Mouse (Mus musculus): ENCODE measurements around the gene Tox4. TPM values are rescaled to one million over a fixed set of nuclear protein-coding genes. Genes with fewer than 3 reads are reported as not detected.
A peak's percentile ranks its signal among the peaks of the same experiment; 100 is the strongest.

Gene Tox4
- 47.3 and 56.0 TPM in 2 replicates for polyA plus RNA-seq (2014; fragmentation: Nextera tagmentation; extraction: Ambion mirVana)

DNA sequence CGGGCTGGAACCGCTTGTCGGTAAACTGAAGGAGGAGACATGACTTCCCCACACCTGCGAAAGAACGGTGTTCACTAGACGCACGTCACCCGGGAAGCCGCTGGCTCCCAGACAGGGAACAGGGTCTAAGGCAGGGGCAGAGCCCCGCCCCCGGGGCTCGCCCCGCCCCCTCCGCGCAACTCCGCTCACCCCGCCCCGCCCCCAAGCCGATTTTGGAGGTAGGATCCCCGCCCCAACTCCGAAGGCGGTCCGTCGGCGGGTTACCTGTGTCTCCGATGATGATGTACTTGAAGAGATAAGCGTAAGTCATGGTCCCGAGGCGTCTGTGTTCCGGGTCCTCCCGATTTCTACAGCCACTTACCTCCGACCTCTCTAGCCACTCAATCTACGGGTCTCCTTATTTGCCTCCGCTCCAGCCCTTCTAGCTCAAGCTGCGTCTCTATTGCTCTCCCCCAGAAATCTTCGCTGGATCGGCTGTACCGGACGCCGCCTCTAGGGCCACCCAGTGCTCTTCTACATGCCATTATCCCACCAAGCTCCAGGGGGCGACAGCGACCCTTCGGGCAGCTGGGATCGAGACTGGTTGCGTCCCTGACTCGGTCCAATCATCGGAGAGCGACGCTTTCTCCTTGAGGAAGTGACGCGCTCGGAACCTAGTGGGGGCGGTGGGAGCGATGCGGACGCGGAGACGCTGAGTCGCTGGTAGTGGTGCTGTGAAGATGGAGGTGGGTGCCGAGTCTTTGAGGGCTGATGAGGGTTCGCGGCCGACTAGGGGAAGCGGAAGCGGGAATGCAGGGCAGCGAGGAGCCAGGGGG, at the start of gene Tox4, which contains the start of gene Rab2b:
Gene Tox4 (plus strand): TSS at position 215 of the 815 bp plus-strand sequence.
Gene Rab2b (minus strand): TSS at position 614 of the 815 bp plus-strand sequence.
- WGBS = under 1% methylated on average over 58 of the region's 66 CpGs
- Histone ChIP-seq H3K27me3 (ENCODE audit: control insufficient read depth, insufficient read depth, low read length) (no peaks in the 10 kb centered on the region), H3K4me1 (ENCODE audit: control insufficient read depth, insufficient read depth, low read length) (0 out of 2 replicates have a peak, but pooled peaks cover 6% of the 10 kb centered on the region), H3K9me3 (ENCODE audit: control insufficient read depth, low read depth, low read length) (no peaks in the 10 kb centered on the region), H3K9ac (replicated peaks; ENCODE audit: low read depth, low read length) (peak within 1 kb of the TSS; percentile 77), H3K4me2 (replicated peaks; ENCODE audit: low read depth, low read length) (peak within 1 kb of the TSS; percentile 58), H3K36me3 (ENCODE audit: control insufficient read depth, insufficient read depth, low read length) (peaks cover 9% of the 10 kb centered on the region; the same call in 1 of the 2 replicates), H3K27ac (ENCODE audit: low read length) (peak within 1 kb of the TSS; percentile 61), H3K4me3 (ENCODE audit: low read depth, low read length) (peak within 1 kb of the TSS; percentile 75)
- peak; percentile 97 for ATAC-seq (ENCODE audit: insufficient number of reproducible peaks, insufficient read depth, low FRiP score, low read depth)

DNA sequence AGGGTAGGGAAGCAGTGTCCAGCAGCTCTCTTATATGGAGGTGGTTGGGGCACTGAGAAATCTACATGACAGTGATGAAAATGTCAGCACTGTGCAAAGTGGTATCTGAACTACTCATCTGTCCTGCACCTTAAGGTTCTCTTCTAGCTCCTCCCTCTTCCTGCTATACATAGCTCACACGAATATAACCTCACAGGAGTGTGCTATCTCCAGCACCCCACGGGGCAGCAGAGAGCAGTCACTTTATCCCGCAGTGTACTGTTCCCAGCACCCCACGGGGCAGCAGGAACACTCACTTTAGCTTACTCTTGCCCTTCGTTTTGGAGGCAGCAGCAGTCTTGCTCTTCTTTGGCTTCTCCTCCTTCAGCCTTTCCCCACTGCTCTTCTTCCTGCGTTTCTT, 46.7 kb upstream of the Tox4 start:
- 89% methylated on average over 6 of the region's 6 CpGs for WGBS
- Histone ChIP-seq H3K27me3 (ENCODE audit: control insufficient read depth, insufficient read depth, low read length) (no peaks in the 10 kb centered on the region), H3K4me1 (ENCODE audit: control insufficient read depth, insufficient read depth, low read length) (no peaks in the 10 kb centered on the region), H3K4me3 (ENCODE audit: low read depth, low read length) (no peak overlapping the region), H3K36me3 (ENCODE audit: control insufficient read depth, insufficient read depth, low read length) (peaks cover 88% of the 10 kb centered on the region), H3K4me2 (replicated peaks; ENCODE audit: low read depth, low read length) (no peak overlapping the region), H3K9me3 (ENCODE audit: control insufficient read depth, low read depth, low read length) (no peaks in the 10 kb centered on the region), H3K9ac (replicated peaks; ENCODE audit: low read depth, low read length) (no peak overlapping the region), H3K27ac (ENCODE audit: low read length) (no peak overlapping the region)
- no peak for ATAC-seq (ENCODE audit: insufficient number of reproducible peaks, insufficient read depth, low FRiP score, low read depth)

DNA sequence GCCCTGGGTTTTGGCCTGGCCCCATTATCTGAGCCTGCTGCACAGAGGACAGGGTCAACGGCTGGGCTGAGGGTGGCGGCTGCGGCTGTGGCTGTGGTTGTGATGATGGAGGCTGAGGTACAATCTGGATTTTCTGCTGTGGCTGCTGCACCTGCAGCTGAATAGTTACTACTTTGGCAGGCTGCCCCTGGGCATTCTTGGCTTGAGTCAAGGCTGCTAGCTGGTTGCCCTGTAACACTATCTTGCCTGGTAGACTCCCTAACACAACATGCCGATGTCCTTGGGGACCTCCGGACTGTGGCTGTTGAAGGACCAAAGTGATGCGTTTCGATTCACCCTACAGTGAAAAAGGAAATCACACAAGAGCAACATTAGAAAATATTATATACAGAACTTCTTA, 43.8 kb upstream of the Tox4 start:
- no peak overlapping the region for H3K9ac ChIP-seq (replicated peaks; ENCODE audit: low read depth, low read length)

DNA sequence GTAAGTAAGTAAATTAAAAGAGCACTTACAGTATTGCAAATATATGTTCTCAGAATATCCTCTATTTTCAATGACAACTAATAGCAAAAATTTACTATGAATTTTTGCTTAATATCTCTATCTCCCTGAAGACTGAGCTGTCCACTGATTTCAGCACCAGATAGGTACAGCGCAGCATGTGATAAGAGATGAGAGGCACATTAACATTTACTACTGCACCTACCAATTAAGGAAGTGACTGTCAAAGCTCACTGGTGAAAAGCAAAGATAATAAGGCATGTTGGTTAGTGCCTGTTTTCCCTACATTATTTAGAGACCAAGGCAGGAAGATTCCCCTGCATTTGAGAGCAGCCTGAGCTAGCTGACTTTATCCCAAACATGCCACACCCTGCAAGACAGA, 42.7 kb upstream of the Tox4 start:
- H3K9me3 ChIP-seq (ENCODE audit: control insufficient read depth, low read depth, low read length) = no peaks in the 10 kb centered on the region
- H3K27me3 ChIP-seq (ENCODE audit: control insufficient read depth, insufficient read depth, low read length) = no peaks in the 10 kb centered on the region
- no peak overlapping the region for H3K4me3 ChIP-seq (ENCODE audit: low read depth, low read length)
- no peak overlapping the region for H3K27ac ChIP-seq (ENCODE audit: low read length)
- no peak overlapping the region for H3K9ac ChIP-seq (replicated peaks; ENCODE audit: low read depth, low read length)
- ATAC-seq (ENCODE audit: insufficient number of reproducible peaks, insufficient read depth, low FRiP score, low read depth) = no peak
- WGBS = 91% methylated on average over 1 of the region's 1 CpGs
- H3K4me1 ChIP-seq (ENCODE audit: control insufficient read depth, insufficient read depth, low read length) = no peaks in the 10 kb centered on the region
- H3K4me2 ChIP-seq (replicated peaks; ENCODE audit: low read depth, low read length) = no peak overlapping the region
- peaks cover 58% of the 10 kb centered on the region for H3K36me3 ChIP-seq (ENCODE audit: control insufficient read depth, insufficient read depth, low read length)

More for the DNA sequence above, 43.8 kb upstream of the Tox4 start:
- no peak overlapping the region for H3K27ac ChIP-seq (ENCODE audit: low read length)
- no peaks in the 10 kb centered on the region for H3K27me3 ChIP-seq (ENCODE audit: control insufficient read depth, insufficient read depth, low read length)
- H3K4me3 ChIP-seq (ENCODE audit: low read depth, low read length) = no peak overlapping the region
- H3K9me3 ChIP-seq (ENCODE audit: control insufficient read depth, low read depth, low read length) = no peaks in the 10 kb centered on the region
- WGBS = 99% methylated on average over 7 of the region's 7 CpGs
- no peak for ATAC-seq (ENCODE audit: insufficient number of reproducible peaks, insufficient read depth, low FRiP score, low read depth)
- H3K4me2 ChIP-seq (replicated peaks; ENCODE audit: low read depth, low read length) = no peak overlapping the region
- no peaks in the 10 kb centered on the region for H3K4me1 ChIP-seq (ENCODE audit: control insufficient read depth, insufficient read depth, low read length)
- peaks cover 69% of the 10 kb centered on the region for H3K36me3 ChIP-seq (ENCODE audit: control insufficient read depth, insufficient read depth, low read length)

DNA sequence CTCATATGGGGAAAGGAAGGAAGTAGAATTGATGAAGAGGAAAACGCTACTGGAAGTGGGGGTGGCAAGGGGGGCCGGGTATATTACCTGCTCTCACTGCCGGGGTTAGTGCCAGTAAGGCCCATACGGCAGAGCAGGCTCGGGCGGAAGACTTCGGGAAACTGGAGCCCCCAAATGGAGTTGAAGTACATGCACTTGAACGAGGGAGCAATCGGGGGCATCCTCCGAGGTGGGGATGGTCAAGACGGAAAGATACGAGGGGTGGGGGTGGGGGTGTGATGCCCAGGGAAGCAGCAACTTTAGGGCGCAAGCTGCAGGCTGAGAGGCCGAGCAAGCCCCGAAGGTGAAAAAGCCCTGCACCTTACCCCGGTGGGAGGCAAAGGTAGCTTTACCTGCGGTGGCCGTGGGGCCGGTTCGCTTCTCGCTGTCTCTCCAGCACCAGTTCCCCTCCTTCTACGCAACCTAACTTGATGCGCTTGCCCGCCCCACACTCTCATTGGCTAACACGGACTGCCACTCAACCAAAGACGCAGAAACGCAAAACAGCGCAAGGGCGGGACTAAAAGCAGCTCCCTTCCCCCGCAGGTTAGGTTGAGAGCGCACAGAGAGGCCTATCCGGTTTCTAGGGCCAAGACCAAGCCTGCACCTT, 34.8 kb upstream of the Tox4 start:
- peaks cover 13% of the 10 kb centered on the region for H3K4me1 ChIP-seq (ENCODE audit: control insufficient read depth, insufficient read depth, low read length)
- peak; percentile 99 for ATAC-seq (ENCODE audit: insufficient number of reproducible peaks, insufficient read depth, low FRiP score, low read depth)
- peak overlapping the region; percentile 87 for H3K27ac ChIP-seq (ENCODE audit: low read length)
- no peaks in the 10 kb centered on the region for H3K9me3 ChIP-seq (ENCODE audit: control insufficient read depth, low read depth, low read length)
- H3K36me3 ChIP-seq (ENCODE audit: control insufficient read depth, insufficient read depth, low read length) = no peaks in the 10 kb centered on the region; the same call in 1 of the 2 replicates
- 2% methylated on average over 31 of the region's 32 CpGs for WGBS
- H3K4me2 ChIP-seq (replicated peaks; ENCODE audit: low read depth, low read length) = peak overlapping the region; percentile 78
- H3K4me3 ChIP-seq (ENCODE audit: low read depth, low read length) = peak overlapping the region; percentile 67
- peak overlapping the region; percentile 74 for H3K9ac ChIP-seq (replicated peaks; ENCODE audit: low read depth, low read length)
- H3K27me3 ChIP-seq (ENCODE audit: control insufficient read depth, insufficient read depth, low read length) = no peaks in the 10 kb centered on the region

DNA sequence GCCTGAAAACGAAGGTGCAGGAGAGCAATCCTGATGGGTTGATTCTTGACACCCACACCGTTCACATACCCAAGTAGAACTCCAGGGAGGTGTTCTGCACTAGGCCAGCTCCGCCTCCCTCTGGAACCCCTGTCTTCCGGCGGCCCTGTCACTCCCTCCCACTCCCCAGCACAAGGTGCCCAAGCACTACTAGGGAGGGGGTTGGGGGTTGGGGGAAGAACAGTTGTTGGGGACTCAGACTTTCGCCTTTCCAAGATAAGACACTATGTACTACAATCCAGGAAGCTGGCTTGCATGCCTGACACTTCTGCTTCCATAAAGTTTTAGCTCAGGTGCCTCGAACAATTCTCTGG, 34.3 kb upstream of the Tox4 start:
- Histone ChIP-seq H3K36me3 (ENCODE audit: control insufficient read depth, insufficient read depth, low read length) (no peaks in the 10 kb centered on the region; the same call in 1 of the 2 replicates), H3K27ac (ENCODE audit: low read length) (peak overlapping the region; percentile 87), H3K4me2 (replicated peaks; ENCODE audit: low read depth, low read length) (peak overlapping the region; percentile 78), H3K4me3 (ENCODE audit: low read depth, low read length) (peak overlapping the region; percentile 67), H3K27me3 (ENCODE audit: control insufficient read depth, insufficient read depth, low read length) (no peaks in the 10 kb centered on the region), H3K4me1 (ENCODE audit: control insufficient read depth, insufficient read depth, low read length) (peaks cover 13% of the 10 kb centered on the region), H3K9ac (replicated peaks; ENCODE audit: low read depth, low read length) (peak overlapping the region; percentile 58), H3K9me3 (ENCODE audit: control insufficient read depth, low read depth, low read length) (no peaks in the 10 kb centered on the region)
- WGBS = 12% methylated on average over 7 of the region's 7 CpGs
- no peak for ATAC-seq (ENCODE audit: insufficient number of reproducible peaks, insufficient read depth, low FRiP score, low read depth)

DNA sequence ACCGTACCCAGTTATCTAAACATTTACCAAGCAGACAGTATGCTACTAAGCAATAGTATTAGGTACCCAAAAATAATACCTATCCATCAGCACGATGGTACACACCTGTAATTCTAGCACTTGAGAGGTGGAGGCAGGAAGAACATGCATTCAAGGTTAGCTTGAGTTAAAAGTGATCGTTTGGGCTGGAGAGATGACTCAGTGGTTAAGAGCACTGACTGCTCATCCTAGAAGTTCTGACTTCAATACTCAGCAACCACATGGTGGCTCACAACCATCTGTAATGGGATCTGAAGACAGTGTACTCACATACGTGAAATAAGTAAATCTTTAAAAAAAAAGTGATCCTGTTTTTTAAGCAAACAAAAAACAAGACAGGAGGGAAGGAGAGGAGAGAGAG, 32.8 kb upstream of the Tox4 start:
- no peak overlapping the region for H3K4me2 ChIP-seq (replicated peaks; ENCODE audit: low read depth, low read length)
- H3K9me3 ChIP-seq (ENCODE audit: control insufficient read depth, low read depth, low read length) = no peaks in the 10 kb centered on the region
- no peak for ATAC-seq (ENCODE audit: insufficient number of reproducible peaks, insufficient read depth, low FRiP score, low read depth)
- H3K4me1 ChIP-seq (ENCODE audit: control insufficient read depth, insufficient read depth, low read length) = peaks cover 13% of the 10 kb centered on the region
- no peak overlapping the region for H3K27ac ChIP-seq (ENCODE audit: low read length)
- H3K4me3 ChIP-seq (ENCODE audit: low read depth, low read length) = no peak overlapping the region
- H3K9ac ChIP-seq (replicated peaks; ENCODE audit: low read depth, low read length) = no peak overlapping the region
- no peaks in the 10 kb centered on the region for H3K36me3 ChIP-seq (ENCODE audit: control insufficient read depth, insufficient read depth, low read length)
- 76% methylated on average over 4 of the region's 4 CpGs for WGBS
- H3K27me3 ChIP-seq (ENCODE audit: control insufficient read depth, insufficient read depth, low read length) = no peaks in the 10 kb centered on the region

DNA sequence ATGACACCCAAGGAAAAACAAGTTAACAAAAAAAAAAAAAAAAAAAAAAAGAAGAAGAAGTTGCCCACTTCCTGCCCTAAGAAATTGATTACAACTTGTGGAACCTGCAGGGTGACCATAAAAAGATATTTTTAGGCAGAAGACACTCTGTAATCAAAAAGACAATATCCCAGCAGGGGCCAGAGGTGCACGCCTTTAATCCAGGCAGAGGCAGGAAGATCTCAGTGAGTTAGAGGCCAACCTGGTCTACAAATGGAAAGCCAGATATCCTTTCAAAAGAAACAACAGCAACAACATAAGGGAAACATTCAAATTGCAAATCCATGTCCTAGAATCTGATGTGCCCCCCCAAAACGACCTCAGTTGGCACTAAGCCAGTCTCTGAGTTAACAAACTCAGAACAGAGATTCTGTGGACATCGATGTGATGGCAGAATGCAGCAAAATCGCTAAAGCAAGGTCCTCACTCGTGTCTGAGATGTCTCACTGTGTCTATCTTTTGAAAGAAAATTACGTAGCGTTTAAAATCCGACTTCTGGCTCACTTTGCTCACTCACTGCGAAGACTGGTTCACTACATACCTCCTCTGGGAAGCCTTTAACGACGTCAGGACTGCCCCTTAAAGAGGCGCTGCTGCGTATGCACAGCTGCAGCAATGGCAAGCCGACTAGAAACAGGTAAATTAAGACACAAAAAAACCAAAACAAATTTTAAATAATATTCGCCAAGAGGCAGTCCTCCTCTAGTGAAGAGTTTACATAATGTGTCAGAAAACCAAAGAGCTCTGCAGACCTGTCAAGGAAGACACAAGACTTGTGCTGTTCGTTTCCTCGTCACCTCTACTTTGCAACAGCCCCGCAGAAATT, 22.4 kb upstream of the Tox4 start:
- ATAC-seq (ENCODE audit: insufficient number of reproducible peaks, insufficient read depth, low FRiP score, low read depth) = no peak
- WGBS = 7% methylated on average over 18 of the region's 18 CpGs
- Histone ChIP-seq H3K4me2 (replicated peaks; ENCODE audit: low read depth, low read length) (peak overlapping the region; percentile 74), H3K27me3 (ENCODE audit: control insufficient read depth, insufficient read depth, low read length) (no peaks in the 10 kb centered on the region), H3K4me1 (ENCODE audit: control insufficient read depth, insufficient read depth, low read length) (peaks cover 5% of the 10 kb centered on the region; the same call in 1 of the 2 replicates), H3K27ac (ENCODE audit: low read length) (peak overlapping the region; percentile 93), H3K9ac (replicated peaks; ENCODE audit: low read depth, low read length) (peak overlapping the region; percentile 89), H3K9me3 (ENCODE audit: control insufficient read depth, low read depth, low read length) (no peaks in the 10 kb centered on the region), H3K4me3 (ENCODE audit: low read depth, low read length) (peak overlapping the region; percentile 87), H3K36me3 (ENCODE audit: control insufficient read depth, insufficient read depth, low read length) (no peaks in the 10 kb centered on the region)

Data from stomach, embryonic 14.5 days (tissue).